Mouse (Mus musculus): Measurements from ENCODE around the gene Fcrlb. TPM values are rescaled to one million over a fixed set of nuclear protein-coding genes. Genes with fewer than 3 reads are reported as not detected.

Gene Fcrlb
- polyA plus RNA-seq, 1 experiment = not detected

DNA sequence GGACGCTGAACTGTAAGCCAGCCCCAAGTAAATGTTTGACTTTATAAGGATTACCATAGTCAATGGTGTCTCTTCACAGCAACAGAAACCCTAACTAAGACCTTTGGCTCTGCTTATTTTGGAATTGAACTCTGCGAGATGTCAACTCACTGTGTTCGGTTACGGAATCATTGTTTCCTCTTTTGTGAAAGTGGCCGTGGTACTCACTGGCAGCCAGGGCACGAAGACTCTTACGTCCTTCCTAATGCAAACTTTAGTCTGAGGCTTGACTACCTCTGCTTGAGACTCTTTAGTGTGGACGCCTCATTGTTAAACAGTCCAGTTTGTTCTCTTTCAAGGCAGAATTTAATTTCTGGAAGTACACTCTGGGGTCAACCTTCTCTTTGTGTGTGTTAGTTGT, 6.6 kb upstream of the Fcrlb start:
- TF ChIP-seq GATA1 (IDR thresholded peaks at IDR 0.05; ENCODE audit: low read length) = no peak

- no peak for TF ChIP-seq GATA1 (IDR thresholded peaks at IDR 0.05; ENCODE audit: low read length)
Measured at GRCm38 (mm10) chr1:170915657-170916056, 2.9 kb upstream of the Fcrlb start.

GRCm38 (mm10) chr1:170911907-170912660, 657 bp downstream of the Fcrlb start:
- TF ChIP-seq GATA1 (IDR thresholded peaks at IDR 0.05; ENCODE audit: low read length) = no peak

DNA sequence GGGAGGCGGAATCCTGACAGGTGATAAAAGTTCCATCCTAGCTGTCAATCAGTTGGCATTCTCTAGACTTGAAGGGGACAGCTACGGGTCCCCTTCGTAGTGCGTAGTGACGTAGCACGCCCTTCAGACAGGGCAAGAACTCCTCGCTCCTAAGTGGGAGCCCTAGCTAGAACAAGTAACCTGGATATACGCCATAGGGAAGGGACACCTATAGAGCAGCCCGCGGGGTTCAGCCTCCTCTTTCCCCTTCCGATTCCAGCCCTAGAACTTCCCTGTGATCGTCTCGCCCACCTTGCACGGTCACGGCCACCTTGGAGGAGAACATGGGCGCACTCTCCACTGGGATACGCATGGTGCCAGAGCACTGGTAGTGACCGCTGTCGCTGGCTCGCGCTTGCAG, 4.4 kb downstream of the Fcrlb start:
- no peak for TF ChIP-seq GATA1 (IDR thresholded peaks at IDR 0.05; ENCODE audit: low read length)

- no peak for TF ChIP-seq GATA1 (IDR thresholded peaks at IDR 0.05; ENCODE audit: low read length)
Measured at GRCm38 (mm10) chr1:170907456-170908191, 5.1 kb downstream of the Fcrlb start.

DNA sequence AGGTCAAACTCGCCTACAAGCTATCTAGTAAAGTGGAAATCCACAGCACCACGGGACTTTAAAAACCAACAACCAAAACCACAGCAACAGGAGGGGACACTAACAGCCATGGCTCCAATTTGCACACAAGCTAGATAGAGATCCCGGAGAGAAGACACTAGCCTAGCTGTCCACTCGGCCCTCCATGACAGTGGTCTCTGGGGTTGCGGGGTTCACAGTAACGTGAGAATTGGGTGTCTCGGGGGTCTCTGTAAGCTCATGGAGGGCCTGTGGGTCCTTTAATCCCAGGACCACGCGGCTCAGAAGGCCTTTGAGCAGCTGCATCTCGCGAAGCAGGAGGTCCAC, 5.7 kb downstream of the Fcrlb start:
- TF ChIP-seq GATA1 (IDR thresholded peaks at IDR 0.05; ENCODE audit: low read length) = no peak

- no peak for TF ChIP-seq GATA1 (IDR thresholded peaks at IDR 0.05; ENCODE audit: low read length)
Measured at GRCm38 (mm10) chr1:170903485-170903884, 9.3 kb downstream of the Fcrlb start.

DNA sequence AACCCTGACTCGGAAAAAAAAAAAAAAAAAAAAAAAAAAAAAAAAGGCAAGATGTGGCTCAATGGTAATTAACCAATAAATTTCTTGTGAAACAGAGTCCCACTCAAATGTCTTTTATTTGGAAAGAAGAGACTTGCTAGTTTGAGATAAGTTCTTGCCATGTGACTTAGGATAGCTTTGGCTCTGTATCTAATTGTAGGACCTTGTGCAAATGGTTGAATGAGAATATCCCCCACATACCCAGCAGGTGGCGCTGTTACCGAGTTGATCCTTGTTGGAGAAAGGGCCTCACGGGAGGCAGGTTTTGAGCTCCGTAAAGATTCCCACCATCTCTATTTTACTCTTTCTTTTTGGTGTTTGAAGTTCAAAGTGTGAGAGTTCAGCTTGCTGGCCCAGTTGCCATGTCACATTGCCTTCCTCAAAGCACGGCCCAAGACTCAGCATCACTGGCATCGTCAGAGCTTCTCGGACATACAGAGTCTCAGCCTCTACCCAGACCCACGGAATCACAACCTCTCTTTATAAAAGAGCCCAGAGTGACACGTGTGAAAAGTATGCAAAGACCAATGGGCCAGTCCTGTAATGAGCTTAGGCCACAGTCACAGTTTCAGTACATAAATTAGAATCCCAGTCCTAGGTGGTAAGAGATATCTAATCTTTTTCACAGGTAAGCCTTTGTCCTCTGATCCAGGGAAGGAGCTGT, 11.1 kb downstream of the Fcrlb start:
- TF ChIP-seq GATA1 (IDR thresholded peaks at IDR 0.05; ENCODE audit: low read length) = no peak

- no peak for TF ChIP-seq GATA1 (IDR thresholded peaks at IDR 0.05; ENCODE audit: low read length)
Measured at GRCm38 (mm10) chr1:170900799-170901467, 11.8 kb downstream of the Fcrlb start.

DNA sequence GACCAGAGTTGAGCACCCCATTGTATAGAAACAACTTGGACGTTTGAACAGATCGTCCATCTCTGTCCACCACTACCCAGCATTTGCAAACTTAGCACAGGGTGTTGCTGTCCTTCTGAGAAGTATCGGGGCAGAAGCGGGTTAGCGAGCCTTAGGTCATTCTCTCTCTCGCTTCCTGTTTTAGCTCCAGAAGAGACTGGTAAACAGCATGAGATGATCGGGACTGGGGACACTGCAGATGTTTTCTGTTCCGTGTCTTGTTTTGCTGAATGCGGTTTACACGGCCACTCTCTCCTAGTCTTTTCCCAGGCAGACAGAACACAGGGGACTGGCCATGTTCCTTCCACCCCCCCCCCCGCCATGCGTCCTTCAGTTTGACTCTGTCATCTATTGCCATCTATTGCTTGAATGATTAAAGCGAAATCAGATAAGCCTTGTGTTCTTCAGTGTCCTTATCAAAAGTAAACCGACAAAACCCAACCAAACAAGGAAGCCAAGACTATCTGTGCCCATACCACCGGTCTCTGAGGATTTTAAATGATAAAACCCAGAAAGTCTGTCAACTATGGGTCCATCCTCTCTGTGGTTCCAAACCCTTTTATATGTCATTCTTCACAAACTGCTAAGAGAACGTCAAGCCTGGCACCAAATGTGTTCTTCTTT, 14.2 kb downstream of the Fcrlb start:
- TF ChIP-seq GATA1 (IDR thresholded peaks at IDR 0.05; ENCODE audit: low read length) = no peak

- TF ChIP-seq GATA1 (IDR thresholded peaks at IDR 0.05; ENCODE audit: low read length) = no peak
Measured at GRCm38 (mm10) chr1:170896651-170897281, 16.0 kb downstream of the Fcrlb start.

DNA sequence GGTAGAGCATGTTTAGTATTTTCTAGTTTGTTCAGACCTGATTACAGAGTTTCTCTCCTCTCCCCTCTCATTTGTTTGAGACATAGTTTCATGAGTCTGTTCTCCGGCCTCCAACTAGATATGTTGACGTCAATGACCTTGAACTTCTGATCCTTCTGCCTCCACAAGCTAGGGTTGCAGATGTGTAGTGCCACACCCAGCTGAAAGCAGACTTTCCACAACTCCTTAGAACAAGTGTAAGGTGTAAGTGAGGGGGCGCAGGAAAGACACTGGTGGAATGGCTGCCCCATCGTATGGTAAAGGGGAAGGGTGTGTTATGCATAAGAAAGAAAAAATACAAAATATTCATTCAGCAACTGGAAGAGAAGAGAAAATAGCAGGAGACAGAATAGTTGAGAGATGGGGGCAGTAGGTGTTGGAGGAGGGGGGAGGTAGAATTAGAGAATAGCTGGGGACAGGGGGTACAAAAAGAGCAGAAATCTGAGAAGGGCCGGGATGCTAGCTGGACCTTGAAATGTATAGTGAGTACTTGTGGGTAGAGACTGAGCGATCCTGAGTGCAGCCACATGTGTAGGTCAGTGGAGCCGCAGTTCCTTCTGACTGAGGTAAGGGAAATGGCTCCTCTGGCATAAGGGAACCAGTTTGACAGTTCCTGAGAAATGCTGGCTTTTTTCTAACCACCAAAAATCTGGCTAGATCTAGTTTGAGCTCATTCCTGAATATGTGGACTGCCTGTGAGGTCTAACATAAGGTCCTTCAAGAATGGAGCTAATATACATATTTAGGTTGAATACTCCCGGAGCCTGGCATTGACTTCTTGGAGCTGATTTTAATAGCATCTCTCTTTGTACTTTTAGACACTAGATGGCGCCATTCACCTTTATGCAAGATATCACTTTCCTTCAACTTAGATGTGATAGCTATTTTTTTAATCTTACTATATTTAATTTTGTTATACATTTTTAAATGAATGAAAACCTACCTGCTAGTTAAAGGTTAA, 17.8 kb downstream of the Fcrlb start:
- no peak for TF ChIP-seq GATA1 (IDR thresholded peaks at IDR 0.05; ENCODE audit: low read length)

- no peak for TF ChIP-seq GATA1 (IDR thresholded peaks at IDR 0.05; ENCODE audit: low read length)
Measured at GRCm38 (mm10) chr1:170892279-170892678, 20.5 kb downstream of the Fcrlb start.

GRCm38 (mm10) chr1:170891646-170892045, 21.1 kb downstream of the Fcrlb start:
- no peak for TF ChIP-seq GATA1 (IDR thresholded peaks at IDR 0.05; ENCODE audit: low read length)

Data from G1E-ER4 (cell line).